Mouse (Mus musculus) frontal cortex, postnatal 25 days (tissue): Measurements from ENCODE around the gene Angptl7.
A peak's percentile ranks its signal among the peaks of the same experiment; 100 is the strongest.

Source experiments
- DNase-seq, 2 experiments: peaks; one replicate each; pipeline ENCODE4 v3.0.0; 2022; ENCODE audit warnings: low spot score in 2 of 2

The Angptl7 gene

GRCm38 (mm10) chr4:148495874-148496689 is 4.2 kb downstream of the Angptl7 start:
- DNase-seq: no peak

- DNase-seq: no peak
Measured at GRCm38 (mm10) chr4:148495160-148495559, 5.1 kb downstream of the Angptl7 start.

GRCm38 (mm10) chr4:148491448-148491847 is 8.8 kb downstream of the Angptl7 start:
- no peak for DNase-seq

GRCm38 (mm10) chr4:148490502-148490901 is 9.8 kb downstream of the Angptl7 start:
- DNase-seq: no peak

GRCm38 (mm10) chr4:148487841-148488240 is 12.4 kb downstream of the Angptl7 start:
- DNase-seq: no peak

- no peak for DNase-seq
Measured at GRCm38 (mm10) chr4:148484511-148484910, 15.7 kb downstream of the Angptl7 start.

- no peak for DNase-seq
Measured at GRCm38 (mm10) chr4:148481557-148482168, 18.6 kb downstream of the Angptl7 start.

- DNase-seq: no peak
Measured at GRCm38 (mm10) chr4:148480245-148480644, 20.0 kb downstream of the Angptl7 start.

- DNase-seq: no peak
Measured at GRCm38 (mm10) chr4:148473496-148473895, 26.8 kb downstream of the Angptl7 start.

GRCm38 (mm10) chr4:148472436-148473174 is 27.7 kb downstream of the Angptl7 start:
- DNase-seq: no peak

GRCm38 (mm10) chr4:148471363-148471806 is 28.9 kb downstream of the Angptl7 start:
- no peak for DNase-seq

GRCm38 (mm10) chr4:148469487-148470252 is 30.6 kb downstream of the Angptl7 start:
- no peak for DNase-seq

- no peak for DNase-seq
Measured at GRCm38 (mm10) chr4:148468396-148468795, 31.9 kb downstream of the Angptl7 start.

- DNase-seq: no peak
Measured at GRCm38 (mm10) chr4:148466511-148467079, 33.7 kb downstream of the Angptl7 start.

GRCm38 (mm10) chr4:148464869-148465268 is 35.4 kb downstream of the Angptl7 start:
- DNase-seq: no peak

- no peak for DNase-seq
Measured at GRCm38 (mm10) chr4:148464301-148464700, 36.0 kb downstream of the Angptl7 start.

- peak in 1 of 2 experiments; percentile 13 for DNase-seq
Measured at GRCm38 (mm10) chr4:148463208-148463960, 36.9 kb downstream of the Angptl7 start.

GRCm38 (mm10) chr4:148462717-148463116 is 37.5 kb downstream of the Angptl7 start:
- DNase-seq: no peak

GRCm38 (mm10) chr4:148461772-148462171 is 38.5 kb downstream of the Angptl7 start:
- DNase-seq: no peak

- no peak for DNase-seq
Measured at GRCm38 (mm10) chr4:148460656-148461284, 39.5 kb downstream of the Angptl7 start.
